Mouse (Mus musculus): ENCODE data around the gene Olfr963. TPM values are rescaled to one million over a fixed set of nuclear protein-coding genes. Genes with fewer than 3 reads are reported as not detected.

Gene Olfr963
- polyA plus RNA-seq (2016; fragmentation: Nextera tagmentation; extraction: Ambion mirVana): not detected in 2 replicates

GRCm38 (mm10) chr9:39666905-39667304 lies at the start of gene Olfr963:
Olfr963 (plus strand) TSS chr9:39667205.
- no peak for ATAC-seq
- H3K4me1 ChIP-seq: no peaks in the 10 kb centered on the region
- H3K9ac ChIP-seq: no peak within 1 kb of the TSS
- no peaks in the 10 kb centered on the region for H3K9me3 ChIP-seq (replicated peaks)
- no peaks in the 10 kb centered on the region for H3K36me3 ChIP-seq
- H3K4me2 ChIP-seq: no peak within 1 kb of the TSS
- no peaks in the 10 kb centered on the region for H3K27me3 ChIP-seq (replicated peaks)
- H3K27ac ChIP-seq: no peak within 1 kb of the TSS
- 57% methylated on average over 1 of the region's 1 CpGs for WGBS (ENCODE audit: insufficient replicate concordance)
- no peak within 1 kb of the TSS for H3K4me3 ChIP-seq

GRCm38 (mm10) chr9:39621073-39621472 lies 45.9 kb upstream of the Olfr963 start, which contains the start of gene Olfr960:
Olfr960 (plus strand) TSS chr9:39621373.
- ATAC-seq: no peak
- Histone ChIP-seq H3K27me3 (replicated peaks) (no peaks in the 10 kb centered on the region), H3K4me2 (no peak within 1 kb of the TSS), H3K27ac (no peak within 1 kb of the TSS), H3K9ac (no peak within 1 kb of the TSS), H3K36me3 (no peaks in the 10 kb centered on the region), H3K9me3 (replicated peaks) (no peaks in the 10 kb centered on the region), H3K4me3 (no peak within 1 kb of the TSS), H3K4me1 (no peaks in the 10 kb centered on the region)
- WGBS (ENCODE audit: insufficient replicate concordance): 46% methylated on average over 1 of the region's 1 CpGs

- 62% methylated on average over 3 of the region's 3 CpGs for WGBS (ENCODE audit: insufficient replicate concordance)
- no peak overlapping the region for H3K27ac ChIP-seq
These were observed 43.2 kb upstream of the Olfr963 start for GRCm38 (mm10) chr9:39623783-39624182.

GRCm38 (mm10) chr9:39624711-39625110 lies 42.3 kb upstream of the Olfr963 start:
- WGBS (ENCODE audit: insufficient replicate concordance): 48% methylated on average over 2 of the region's 2 CpGs
- H3K36me3 ChIP-seq: no peaks in the 10 kb centered on the region
- no peaks in the 10 kb centered on the region for H3K27me3 ChIP-seq (replicated peaks)
- no peaks in the 10 kb centered on the region for H3K9me3 ChIP-seq (replicated peaks)
- H3K4me2 ChIP-seq: no peak overlapping the region
- no peak overlapping the region for H3K9ac ChIP-seq
- H3K4me3 ChIP-seq: no peak overlapping the region
- no peak overlapping the region for H3K27ac ChIP-seq
- ATAC-seq: no peak
- no peaks in the 10 kb centered on the region for H3K4me1 ChIP-seq

More at GRCm38 (mm10) chr9:39623783-39624182, 43.2 kb upstream of the Olfr963 start:
- H3K36me3 ChIP-seq: no peaks in the 10 kb centered on the region
- no peak for ATAC-seq
- no peak overlapping the region for H3K9ac ChIP-seq
- no peak overlapping the region for H3K4me3 ChIP-seq
- H3K27me3 ChIP-seq (replicated peaks): no peaks in the 10 kb centered on the region
- H3K4me1 ChIP-seq: no peaks in the 10 kb centered on the region
- H3K9me3 ChIP-seq (replicated peaks): no peaks in the 10 kb centered on the region
- H3K4me2 ChIP-seq: no peak overlapping the region

GRCm38 (mm10) chr9:39629069-39629468 lies 37.9 kb upstream of the Olfr963 start:
- Histone ChIP-seq H3K27ac (no peak overlapping the region), H3K27me3 (replicated peaks) (no peaks in the 10 kb centered on the region), H3K4me2 (no peak overlapping the region), H3K4me1 (no peaks in the 10 kb centered on the region), H3K4me3 (no peak overlapping the region), H3K36me3 (no peaks in the 10 kb centered on the region), H3K9me3 (replicated peaks) (no peaks in the 10 kb centered on the region), H3K9ac (no peak overlapping the region)
- no peak for ATAC-seq
- WGBS (ENCODE audit: insufficient replicate concordance): 58% methylated on average over 2 of the region's 2 CpGs

GRCm38 (mm10) chr9:39633913-39634594 lies 33.0 kb upstream of the Olfr963 start:
- WGBS (ENCODE audit: insufficient replicate concordance): 17% methylated on average over 4 of the region's 4 CpGs

GRCm38 (mm10) chr9:39644785-39645184 lies 22.2 kb upstream of the Olfr963 start, which contains the start of gene Olfr961:
Olfr961 (plus strand) TSS chr9:39645085.
- Histone ChIP-seq H3K27me3 (replicated peaks) (no peaks in the 10 kb centered on the region), H3K36me3 (no peaks in the 10 kb centered on the region), H3K27ac (no peak within 1 kb of the TSS), H3K9me3 (replicated peaks) (no peaks in the 10 kb centered on the region), H3K4me2 (no peak within 1 kb of the TSS), H3K4me1 (no peaks in the 10 kb centered on the region), H3K4me3 (no peak within 1 kb of the TSS), H3K9ac (no peak within 1 kb of the TSS)
- no peak for ATAC-seq

More at GRCm38 (mm10) chr9:39633913-39634594, 33.0 kb upstream of the Olfr963 start:
- Histone ChIP-seq H3K9me3 (replicated peaks) (no peaks in the 10 kb centered on the region), H3K4me3 (no peak overlapping the region), H3K4me1 (no peaks in the 10 kb centered on the region), H3K27me3 (replicated peaks) (no peaks in the 10 kb centered on the region), H3K36me3 (no peaks in the 10 kb centered on the region), H3K4me2 (no peak overlapping the region), H3K9ac (no peak overlapping the region), H3K27ac (no peak overlapping the region)
- no peak for ATAC-seq

GRCm38 (mm10) chr9:39647382-39647781 lies 19.6 kb upstream of the Olfr963 start:
- no peak for ATAC-seq
- Histone ChIP-seq H3K4me2 (no peak overlapping the region), H3K4me3 (no peak overlapping the region), H3K9ac (no peak overlapping the region), H3K27ac (no peak overlapping the region), H3K27me3 (replicated peaks) (no peaks in the 10 kb centered on the region), H3K9me3 (replicated peaks) (no peaks in the 10 kb centered on the region), H3K4me1 (no peaks in the 10 kb centered on the region), H3K36me3 (no peaks in the 10 kb centered on the region)
- 68% methylated on average over 4 of the region's 4 CpGs for WGBS (ENCODE audit: insufficient replicate concordance)

GRCm38 (mm10) chr9:39654756-39655396 lies 12.1 kb upstream of the Olfr963 start:
- H3K4me1 ChIP-seq: no peaks in the 10 kb centered on the region
- 60% methylated on average over 6 of the region's 6 CpGs for WGBS (ENCODE audit: insufficient replicate concordance)
- no peaks in the 10 kb centered on the region for H3K9me3 ChIP-seq (replicated peaks)
- no peak overlapping the region for H3K9ac ChIP-seq
- H3K4me3 ChIP-seq: no peak overlapping the region
- no peaks in the 10 kb centered on the region for H3K36me3 ChIP-seq
- no peaks in the 10 kb centered on the region for H3K27me3 ChIP-seq (replicated peaks)
- no peak for ATAC-seq
- no peak overlapping the region for H3K27ac ChIP-seq
- no peak overlapping the region for H3K4me2 ChIP-seq

- no peaks in the 10 kb centered on the region for H3K9me3 ChIP-seq (replicated peaks)
- WGBS (ENCODE audit: insufficient replicate concordance): 55% methylated on average over 2 of the region's 2 CpGs
- no peaks in the 10 kb centered on the region for H3K27me3 ChIP-seq (replicated peaks)
- ATAC-seq: no peak
- H3K27ac ChIP-seq: no peak overlapping the region
- no peak overlapping the region for H3K9ac ChIP-seq
- no peak overlapping the region for H3K4me3 ChIP-seq
- H3K36me3 ChIP-seq: no peaks in the 10 kb centered on the region
- H3K4me1 ChIP-seq: no peaks in the 10 kb centered on the region
- H3K4me2 ChIP-seq: no peak overlapping the region
These were observed 2.7 kb downstream of the Olfr963 start for GRCm38 (mm10) chr9:39669723-39670122.

GRCm38 (mm10) chr9:39674820-39675219 lies 7.8 kb downstream of the Olfr963 start:
- no peak for ATAC-seq
- 57% methylated on average over 2 of the region's 2 CpGs for WGBS (ENCODE audit: insufficient replicate concordance)
- Histone ChIP-seq H3K4me2 (no peak overlapping the region), H3K4me1 (no peaks in the 10 kb centered on the region), H3K9me3 (replicated peaks) (no peaks in the 10 kb centered on the region), H3K36me3 (no peaks in the 10 kb centered on the region), H3K27ac (no peak overlapping the region), H3K4me3 (no peak overlapping the region), H3K27me3 (replicated peaks) (no peaks in the 10 kb centered on the region), H3K9ac (no peak overlapping the region)

GRCm38 (mm10) chr9:39678557-39678956 lies 11.6 kb downstream of the Olfr963 start:
- Histone ChIP-seq H3K9me3 (replicated peaks) (no peaks in the 10 kb centered on the region), H3K9ac (no peak overlapping the region), H3K27ac (no peak overlapping the region), H3K36me3 (no peaks in the 10 kb centered on the region), H3K4me2 (no peak overlapping the region), H3K4me3 (no peak overlapping the region), H3K4me1 (no peaks in the 10 kb centered on the region), H3K27me3 (replicated peaks) (no peaks in the 10 kb centered on the region)
- no peak for ATAC-seq
- 70% methylated on average over 2 of the region's 2 CpGs for WGBS (ENCODE audit: insufficient replicate concordance)

Data from liver, embryonic 12.5 days (tissue).